Mouse (Mus musculus): ENCODE measurements around the gene Slc25a34. TPM values are rescaled to one million over a fixed set of nuclear protein-coding genes. Genes with fewer than 3 reads are reported as not detected.

The Slc25a34 gene
- polyA plus RNA-seq, 1 experiment from 2014 or later = not detected

- H3K36me3 ChIP-seq (ENCODE audit: insufficient read depth) = peaks cover 17% of the 10 kb centered on the region
- ATAC-seq (ENCODE audit: insufficient read depth) (no peak), DNase-seq (no peak)
- H3K9ac ChIP-seq = no peak overlapping the region
- H3K4me2 ChIP-seq = no peak overlapping the region
- no peaks in the 10 kb centered on the region for H3K9me3 ChIP-seq (ENCODE audit: low read depth, low read length)
- no peak overlapping the region for H3K4me3 ChIP-seq (ENCODE audit: low read depth, low read length)
- no peak overlapping the region for H3K27ac ChIP-seq (ENCODE audit: low read depth)
- no peak for TF ChIP-seq CTCF (IDR thresholded peaks at IDR 0.05; ENCODE audit: low read depth)
- H3K27me3 ChIP-seq (ENCODE audit: insufficient read depth, low read length) = no peaks in the 10 kb centered on the region
- peaks cover 11% of the 10 kb centered on the region for H3K4me1 ChIP-seq (ENCODE audit: insufficient read depth)
- 91% methylated on average over 8 of the region's 8 CpGs for WGBS
Observed at GRCm38 (mm10) chr4:141645988-141646387, 22.4 kb upstream of the Slc25a34 start.

- Histone ChIP-seq H3K36me3 (ENCODE audit: insufficient read depth) (peaks cover 42% of the 10 kb centered on the region), H3K4me2 (peak overlapping the region; percentile 44), H3K9me3 (ENCODE audit: low read depth, low read length) (no peaks in the 10 kb centered on the region), H3K4me1 (ENCODE audit: insufficient read depth) (peaks cover 11% of the 10 kb centered on the region), H3K9ac (no peak overlapping the region), H3K27ac (ENCODE audit: low read depth) (peak overlapping the region; percentile 87), H3K4me3 (ENCODE audit: low read depth, low read length) (no peak overlapping the region), H3K27me3 (ENCODE audit: insufficient read depth, low read length) (no peaks in the 10 kb centered on the region)
- peak; percentile 90 for ATAC-seq (ENCODE audit: insufficient read depth)
- no peak for TF ChIP-seq CTCF (IDR thresholded peaks at IDR 0.05; ENCODE audit: low read depth)
- peak; percentile 94 for DNase-seq
- 23% methylated on average over 7 of the region's 7 CpGs for WGBS
Observed at GRCm38 (mm10) chr4:141643118-141643855, 19.7 kb upstream of the Slc25a34 start.

GRCm38 (mm10) chr4:141641961-141642811 is 18.6 kb upstream of the Slc25a34 start:
- Histone ChIP-seq H3K27ac (ENCODE audit: low read depth) (peak overlapping the region; percentile 79; the same call in 1 of the 2 replicates), H3K36me3 (ENCODE audit: insufficient read depth) (peaks cover 52% of the 10 kb centered on the region)

GRCm38 (mm10) chr4:141641353-141641771 is 17.7 kb upstream of the Slc25a34 start:
- Histone ChIP-seq H3K9ac (no peak overlapping the region), H3K27me3 (ENCODE audit: insufficient read depth, low read length) (no peaks in the 10 kb centered on the region), H3K36me3 (ENCODE audit: insufficient read depth) (peaks cover 61% of the 10 kb centered on the region), H3K9me3 (ENCODE audit: low read depth, low read length) (no peaks in the 10 kb centered on the region), H3K27ac (ENCODE audit: low read depth) (no peak overlapping the region), H3K4me3 (ENCODE audit: low read depth, low read length) (no peak overlapping the region), H3K4me1 (ENCODE audit: insufficient read depth) (peaks cover 11% of the 10 kb centered on the region), H3K4me2 (no peak overlapping the region)
- 79% methylated on average over 7 of the region's 7 CpGs for WGBS
- ATAC-seq (ENCODE audit: insufficient read depth) (no peak), DNase-seq (no peak)
- TF ChIP-seq CTCF (IDR thresholded peaks at IDR 0.05; ENCODE audit: low read depth) = no peak

More at GRCm38 (mm10) chr4:141641961-141642811, 18.6 kb upstream of the Slc25a34 start:
- Histone ChIP-seq H3K4me1 (ENCODE audit: insufficient read depth) (peaks cover 11% of the 10 kb centered on the region), H3K4me2 (no peak overlapping the region), H3K9me3 (ENCODE audit: low read depth, low read length) (no peaks in the 10 kb centered on the region), H3K4me3 (ENCODE audit: low read depth, low read length) (no peak overlapping the region), H3K9ac (no peak overlapping the region), H3K27me3 (ENCODE audit: insufficient read depth, low read length) (no peaks in the 10 kb centered on the region)
- no peak for TF ChIP-seq CTCF (IDR thresholded peaks at IDR 0.05; ENCODE audit: low read depth)
- DNase-seq (no peak), ATAC-seq (ENCODE audit: insufficient read depth) (no peak)
- 81% methylated on average over 25 of the region's 25 CpGs for WGBS

- H3K9ac ChIP-seq = no peak overlapping the region
- no peak overlapping the region for H3K27ac ChIP-seq (ENCODE audit: low read depth)
- DNase-seq = no peak
- H3K9me3 ChIP-seq (ENCODE audit: low read depth, low read length) = no peaks in the 10 kb centered on the region
- H3K4me2 ChIP-seq = no peak overlapping the region
- no peaks in the 10 kb centered on the region for H3K27me3 ChIP-seq (ENCODE audit: insufficient read depth, low read length)
- no peak overlapping the region for H3K4me3 ChIP-seq (ENCODE audit: low read depth, low read length)
- peak; percentile 13; the same call in 1 of the 2 replicates for TF ChIP-seq CTCF (IDR thresholded peaks at IDR 0.05; ENCODE audit: low read depth)
- peaks cover 78% of the 10 kb centered on the region for H3K36me3 ChIP-seq (ENCODE audit: insufficient read depth)
- 73% methylated on average over 11 of the region's 11 CpGs for whole genome bisulfite sequencing
- peaks cover 11% of the 10 kb centered on the region for H3K4me1 ChIP-seq (ENCODE audit: insufficient read depth)
- ATAC-seq (ENCODE audit: insufficient read depth) = no peak
Observed at GRCm38 (mm10) chr4:141639474-141639873, 15.9 kb upstream of the Slc25a34 start.

DNA sequence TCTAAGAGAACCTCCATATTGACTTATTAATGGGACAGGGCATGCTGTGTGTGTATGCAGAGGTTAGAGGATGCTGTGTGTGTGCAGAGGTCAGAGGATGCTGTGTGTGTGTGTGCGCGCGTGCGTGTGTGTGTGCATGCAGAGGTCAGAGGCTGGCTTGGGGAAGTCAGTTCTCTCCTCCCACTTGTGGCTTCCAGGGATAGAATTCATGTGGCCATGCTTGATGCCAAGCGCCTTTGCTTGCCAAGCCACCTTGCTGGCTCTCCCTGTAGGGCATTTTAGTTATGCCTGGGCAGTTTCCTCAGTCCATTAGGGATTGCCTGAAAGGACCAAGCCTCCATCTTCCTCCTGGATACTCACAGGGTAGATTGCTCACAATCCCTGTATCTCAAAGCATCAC is 13.1 kb upstream of the Slc25a34 start:
- WGBS = 93% methylated on average over 5 of the region's 5 CpGs
- ATAC-seq (ENCODE audit: insufficient read depth) = no peak

GRCm38 (mm10) chr4:141635991-141636390 is 12.4 kb upstream of the Slc25a34 start:
- peaks cover 93% of the 10 kb centered on the region for H3K36me3 ChIP-seq (ENCODE audit: insufficient read depth)
- ATAC-seq (ENCODE audit: insufficient read depth) = no peak
- H3K4me2 ChIP-seq = no peak overlapping the region
- no peaks in the 10 kb centered on the region for H3K4me1 ChIP-seq (ENCODE audit: insufficient read depth)
- no peaks in the 10 kb centered on the region for H3K27me3 ChIP-seq (ENCODE audit: insufficient read depth, low read length)
- TF ChIP-seq CTCF (IDR thresholded peaks at IDR 0.05; ENCODE audit: low read depth) = no peak
- no peak overlapping the region for H3K9ac ChIP-seq
- H3K4me3 ChIP-seq (ENCODE audit: low read depth, low read length) = no peak overlapping the region
- no peaks in the 10 kb centered on the region for H3K9me3 ChIP-seq (ENCODE audit: low read depth, low read length)
- H3K27ac ChIP-seq (ENCODE audit: low read depth) = no peak overlapping the region
- no peak for DNase-seq
- WGBS = 83% methylated on average over 9 of the region's 9 CpGs

More for the DNA sequence above, 13.1 kb upstream of the Slc25a34 start:
- Histone ChIP-seq H3K27ac (ENCODE audit: low read depth) (no peak overlapping the region), H3K9ac (no peak overlapping the region), H3K4me3 (ENCODE audit: low read depth, low read length) (no peak overlapping the region), H3K27me3 (ENCODE audit: insufficient read depth, low read length) (no peaks in the 10 kb centered on the region), H3K9me3 (ENCODE audit: low read depth, low read length) (no peaks in the 10 kb centered on the region), H3K36me3 (ENCODE audit: insufficient read depth) (peaks cover 93% of the 10 kb centered on the region), H3K4me1 (ENCODE audit: insufficient read depth) (no peaks in the 10 kb centered on the region), H3K4me2 (no peak overlapping the region)
- DNase-seq = no peak
- no peak for TF ChIP-seq CTCF (IDR thresholded peaks at IDR 0.05; ENCODE audit: low read depth)
